Mouse (Mus musculus) bone marrow macrophage, adult 2 months (primary cell): ENCODE data around the gene Mindy3.

Experiments
- CTCF ChIP-seq: IDR thresholded peaks from 2 replicates; pipeline ENCODE4 v1.5.1; 2012; ENCODE audit warnings: low read depth, mild to moderate bottlenecking, low read length, moderate library complexity
- POLR2A ChIP-seq: IDR thresholded peaks from 2 replicates; pipeline ENCODE4 v1.6.1; 2012; ENCODE audit warnings: mild to moderate bottlenecking, low read depth, low read length, borderline replicate concordance

- no peak for TF ChIP-seq CTCF
- TF ChIP-seq POLR2A = no peak
Measured at GRCm38 (mm10) chr2:12388569-12388968, 30.7 kb downstream of the Mindy3 start.
